Mouse (Mus musculus) stomach, embryonic 14.5 days (tissue): ENCODE results near the gene Espl1. TPM values are rescaled to one million over a fixed set of nuclear protein-coding genes. Genes with fewer than 3 reads are reported as not detected.
"Not testable (repeated sequence)": the region's sequence is repeated elsewhere in the genome, so short reads cannot be mapped to it uniquely, and the experiment has no call there.

Experiments used
- ATAC-seq: fragments of 200-750 bp; cut with Nextera tagmentation; 2 replicates; pipeline ENCODE4 v1.8.0; 2017; ENCODE audit warnings: low read depth, moderate TSS enrichment; ENCODE audit not compliant: insufficient number of reproducible peaks, insufficient read depth, low FRiP score
- H3K27ac ChIP-seq: fragments of 300-500 bp; sonication (generic); 2 replicates; pipeline ENCODE4 v1.5.1; 2014; ENCODE audit warnings: mild to moderate bottlenecking, low read length, moderate library complexity, mixed read lengths
- H3K27me3 ChIP-seq: fragments of 300-500 bp; sonication (generic); 2 replicates; pipeline ENCODE4 v1.6.1; 2014; ENCODE audit warnings: low read length, control low read depth, mixed read lengths; ENCODE audit not compliant: control insufficient read depth, insufficient read depth
- H3K36me3 ChIP-seq: fragments of 300-500 bp; sonication (generic); 2 replicates; pipeline ENCODE4 v1.6.1; 2014; ENCODE audit warnings: mild to moderate bottlenecking, control low read depth, low read length, moderate library complexity, mixed read lengths; ENCODE audit not compliant: control insufficient read depth, insufficient read depth
- H3K4me1 ChIP-seq: fragments of 300-500 bp; sonication (generic); 2 replicates; pipeline ENCODE4 v1.6.1; 2014; ENCODE audit warnings: low read length, control low read depth, mixed read lengths; ENCODE audit not compliant: control insufficient read depth, insufficient read depth
- H3K4me2 ChIP-seq: fragments of 300-500 bp; sonication (generic); replicated peaks from 2 replicates; pipeline ENCODE4 v1.6.1; 2014; ENCODE audit warnings: low read depth, low read length, control low read depth
- H3K4me3 ChIP-seq: fragments of 300-500 bp; sonication (generic); 2 replicates; pipeline ENCODE4 v1.5.1; 2014; ENCODE audit warnings: low read depth, low read length, control low read depth
- H3K9ac ChIP-seq: fragments of 300-500 bp; sonication (generic); replicated peaks from 2 replicates; pipeline ENCODE4 v1.6.1; 2014; ENCODE audit warnings: low read depth, mild to moderate bottlenecking, control low read depth, low read length, moderate library complexity, mixed read lengths
- H3K9me3 ChIP-seq: fragments of 300-500 bp; sonication (generic); 2 replicates; pipeline ENCODE4 v1.6.1; 2016; ENCODE audit warnings: low read depth, low read length, control low read depth; ENCODE audit not compliant: control insufficient read depth
- WGBS: fragments of 180-500 bp; shearing (Covaris S2); extraction: QIAGEN DNeasy Blood & Tissue Kit; methylation state at CpG from one replicate; pipeline ENCODE4 v1.1.7; 2014; 5-methylcytosine and 5-hydroxymethylcytosine counted together
- polyA plus RNA-seq: library from polyadenylated mRNA; unstranded; fragments of >200 nt; fragmentation: Nextera tagmentation; extraction: Ambion mirVana; gene quantifications from 2 replicates; pipeline ENCODE4 v1.2.1, GENCODE M21; 2014

Espl1 gene
- polyA plus RNA-seq, 1 experiment from 2014 or later = 25.4 TPM

DNA sequence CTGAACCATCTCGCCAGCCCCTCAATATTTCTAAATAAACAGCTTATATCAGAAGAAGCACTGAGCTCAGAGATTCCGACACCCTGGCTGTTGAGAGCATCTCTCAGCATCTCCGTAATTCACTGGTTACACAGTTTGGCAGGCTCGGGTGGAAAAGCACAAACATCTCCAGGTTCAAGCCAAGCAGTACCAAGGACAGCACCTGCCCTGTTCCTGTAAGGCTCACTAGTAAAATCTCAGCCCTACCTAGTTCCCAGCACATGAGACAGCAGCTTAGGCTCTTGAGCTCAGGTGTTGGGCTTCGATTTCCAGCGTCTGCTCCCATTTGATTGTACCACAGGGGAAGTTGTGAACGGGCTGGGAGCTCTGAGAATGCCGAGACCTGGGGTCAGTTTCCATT, 39.2 kb downstream of the Espl1 start:
- Histone ChIP-seq H3K4me3 (no peak overlapping the region), H3K27me3 (no peaks in the 10 kb centered on the region), H3K36me3 (peaks cover 48% of the 10 kb centered on the region), H3K9ac (no peak overlapping the region), H3K4me2 (no peak overlapping the region), H3K4me1 (peaks cover 14% of the 10 kb centered on the region), H3K9me3 (no peaks in the 10 kb centered on the region), H3K27ac (no peak overlapping the region)
- 86% methylated on average over 8 of the region's 8 CpGs for whole genome bisulfite sequencing
- ATAC-seq = no peak

DNA sequence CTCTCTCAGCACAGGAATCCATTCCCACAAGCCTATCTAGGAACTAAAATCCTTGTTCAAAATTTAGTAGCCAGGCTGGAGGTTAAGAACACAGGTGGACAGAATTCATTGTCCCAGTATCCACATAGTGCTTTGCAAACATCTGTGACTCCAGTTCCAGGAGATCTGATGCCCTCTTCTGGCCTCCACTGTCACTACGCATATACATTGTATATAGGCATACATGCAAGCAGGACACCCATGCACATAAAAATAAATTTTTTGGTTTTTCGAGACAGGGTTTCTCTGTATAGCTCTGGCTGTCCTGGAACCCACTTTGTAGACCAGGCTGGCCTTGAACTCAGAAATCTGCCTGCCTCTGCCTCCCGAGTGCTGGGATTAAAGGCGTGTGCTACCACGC, 39.9 kb downstream of the Espl1 start:
- not testable (repeated sequence) for H3K4me2 ChIP-seq, H3K4me3 ChIP-seq, ATAC-seq, H3K27me3 ChIP-seq, H3K27ac ChIP-seq, H3K9me3 ChIP-seq, H3K9ac ChIP-seq
- WGBS = 92% methylated on average over 5 of the region's 5 CpGs
- Histone ChIP-seq H3K4me1 (peaks cover 14% of the 10 kb centered on the region), H3K36me3 (peaks cover 49% of the 10 kb centered on the region)

GRCm38 (mm10) chr15:102336946-102337345, 40.9 kb downstream of the Espl1 start:
- Histone ChIP-seq H3K9ac (no peak overlapping the region), H3K27ac (no peak overlapping the region), H3K4me1 (peaks cover 13% of the 10 kb centered on the region), H3K4me3 (no peak overlapping the region), H3K9me3 (no peaks in the 10 kb centered on the region), H3K27me3 (no peaks in the 10 kb centered on the region), H3K36me3 (peaks cover 49% of the 10 kb centered on the region), H3K4me2 (no peak overlapping the region)
- 84% methylated on average over 4 of the region's 4 CpGs for WGBS
- no peak for ATAC-seq

DNA sequence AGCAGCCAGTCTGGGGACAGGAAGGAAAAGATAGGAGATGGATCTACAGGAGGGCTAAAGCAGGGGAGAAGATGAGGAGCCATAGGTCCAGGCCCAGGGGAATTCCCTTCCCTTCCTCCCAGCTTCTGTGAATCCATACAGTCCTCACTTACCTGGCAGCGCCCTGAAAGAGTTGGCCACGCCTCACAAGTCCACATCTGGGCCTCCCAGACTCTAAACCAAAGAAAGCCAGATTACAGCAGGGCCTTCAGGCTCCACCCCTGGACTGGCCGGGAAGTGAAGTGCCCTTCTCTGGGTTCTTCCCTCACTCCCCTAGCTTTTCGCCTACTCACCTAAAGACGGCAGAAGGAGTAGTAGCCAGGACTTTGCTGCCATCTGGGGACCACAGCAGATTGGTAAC, 43.5 kb downstream of the Espl1 start:
- ATAC-seq = 0 out of 2 replicates have a peak, but pooled peaks have one; percentile 23
- H3K9me3 ChIP-seq = no peaks in the 10 kb centered on the region
- no peaks in the 10 kb centered on the region for H3K4me1 ChIP-seq
- H3K4me3 ChIP-seq = no peak overlapping the region
- no peaks in the 10 kb centered on the region for H3K27me3 ChIP-seq
- WGBS = 57% methylated on average over 5 of the region's 5 CpGs
- no peak overlapping the region for H3K4me2 ChIP-seq
- H3K27ac ChIP-seq = no peak overlapping the region
- no peak overlapping the region for H3K9ac ChIP-seq
- peaks cover 48% of the 10 kb centered on the region for H3K36me3 ChIP-seq

DNA sequence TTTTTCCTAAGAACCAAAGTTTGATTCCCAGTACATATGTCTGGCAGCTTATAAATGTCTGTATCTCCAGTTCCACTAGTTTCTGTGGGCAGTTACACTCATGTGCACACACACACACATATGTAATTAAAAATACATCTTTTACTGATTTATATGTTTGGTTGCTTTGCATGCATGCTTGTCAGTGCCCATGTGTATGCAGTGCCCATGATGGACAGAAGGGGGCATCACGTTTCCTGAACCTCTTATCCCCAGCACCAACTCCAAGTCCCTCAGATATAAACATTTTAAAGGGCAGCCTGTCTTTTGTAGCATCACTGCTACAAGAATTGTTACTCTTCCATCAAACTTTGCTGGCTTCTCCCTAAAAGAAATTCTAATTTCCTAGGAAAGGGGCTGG, 45.5 kb downstream of the Espl1 start:
- ATAC-seq = no peak
- Histone ChIP-seq H3K9me3 (no peaks in the 10 kb centered on the region), H3K4me1 (no peaks in the 10 kb centered on the region), H3K9ac (no peak overlapping the region), H3K4me2 (no peak overlapping the region), H3K36me3 (peaks cover 45% of the 10 kb centered on the region), H3K27ac (no peak overlapping the region), H3K4me3 (no peak overlapping the region), H3K27me3 (no peaks in the 10 kb centered on the region)
- 22% methylated on average over 1 of the region's 1 CpGs for WGBS

DNA sequence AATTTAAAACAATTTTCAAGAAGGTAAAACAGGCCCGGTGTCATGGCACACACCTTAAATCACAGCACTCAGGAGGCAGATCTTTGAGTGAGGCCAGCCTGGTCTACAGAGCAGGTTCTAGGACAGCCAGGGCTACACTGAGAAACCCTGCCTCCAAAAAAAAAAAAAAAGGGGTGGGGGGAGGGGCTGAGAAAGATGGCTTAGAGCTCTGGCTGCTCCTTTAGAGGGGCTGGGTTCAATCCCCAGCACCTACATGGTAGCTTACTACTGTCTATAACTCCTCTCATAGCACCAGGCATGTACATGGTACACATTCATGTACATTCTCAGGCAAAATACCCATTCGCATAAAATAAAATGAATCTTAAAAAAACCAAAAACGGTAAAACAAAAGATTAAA, 48.4 kb downstream of the Espl1 start:
- H3K4me1 ChIP-seq = peaks cover under 1% of the 10 kb centered on the region; the same call in 1 of the 2 replicates
- H3K4me3 ChIP-seq = no peak overlapping the region
- H3K4me2 ChIP-seq = no peak overlapping the region
- peaks cover 25% of the 10 kb centered on the region for H3K36me3 ChIP-seq
- WGBS = 94% methylated on average over 3 of the region's 3 CpGs
- no peaks in the 10 kb centered on the region for H3K9me3 ChIP-seq
- ATAC-seq = no peak
- no peak overlapping the region for H3K9ac ChIP-seq
- H3K27me3 ChIP-seq = no peaks in the 10 kb centered on the region
- H3K27ac ChIP-seq = no peak overlapping the region

DNA sequence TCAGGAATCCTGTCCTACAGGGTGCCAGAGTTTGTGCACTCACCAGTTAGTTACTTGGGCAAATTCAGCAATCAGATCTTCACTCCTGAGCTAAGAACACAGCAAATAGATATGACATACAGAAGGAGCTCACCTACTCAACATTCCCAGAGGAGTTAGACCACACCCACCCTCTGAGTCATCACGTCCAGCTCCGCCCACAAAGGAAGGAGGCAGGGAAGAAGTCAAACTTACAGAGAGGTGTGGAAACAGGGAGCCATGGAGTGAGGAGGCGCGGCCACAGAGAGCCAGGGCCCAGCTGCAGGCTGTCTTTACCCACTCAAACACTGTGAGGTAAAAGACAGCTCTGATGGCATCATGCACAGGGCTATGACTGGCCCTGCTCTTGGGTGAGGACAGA, 50.4 kb downstream of the Espl1 start:
- 57% methylated on average over 4 of the region's 4 CpGs for WGBS
- no peak overlapping the region for H3K27ac ChIP-seq
- no peak overlapping the region for H3K9ac ChIP-seq
- ATAC-seq = no peak
- H3K4me1 ChIP-seq = peaks cover 10% of the 10 kb centered on the region; the same call in 1 of the 2 replicates
- H3K27me3 ChIP-seq = no peaks in the 10 kb centered on the region
- H3K9me3 ChIP-seq = no peaks in the 10 kb centered on the region
- no peak overlapping the region for H3K4me3 ChIP-seq
- peaks cover 19% of the 10 kb centered on the region for H3K36me3 ChIP-seq
- no peak overlapping the region for H3K4me2 ChIP-seq

DNA sequence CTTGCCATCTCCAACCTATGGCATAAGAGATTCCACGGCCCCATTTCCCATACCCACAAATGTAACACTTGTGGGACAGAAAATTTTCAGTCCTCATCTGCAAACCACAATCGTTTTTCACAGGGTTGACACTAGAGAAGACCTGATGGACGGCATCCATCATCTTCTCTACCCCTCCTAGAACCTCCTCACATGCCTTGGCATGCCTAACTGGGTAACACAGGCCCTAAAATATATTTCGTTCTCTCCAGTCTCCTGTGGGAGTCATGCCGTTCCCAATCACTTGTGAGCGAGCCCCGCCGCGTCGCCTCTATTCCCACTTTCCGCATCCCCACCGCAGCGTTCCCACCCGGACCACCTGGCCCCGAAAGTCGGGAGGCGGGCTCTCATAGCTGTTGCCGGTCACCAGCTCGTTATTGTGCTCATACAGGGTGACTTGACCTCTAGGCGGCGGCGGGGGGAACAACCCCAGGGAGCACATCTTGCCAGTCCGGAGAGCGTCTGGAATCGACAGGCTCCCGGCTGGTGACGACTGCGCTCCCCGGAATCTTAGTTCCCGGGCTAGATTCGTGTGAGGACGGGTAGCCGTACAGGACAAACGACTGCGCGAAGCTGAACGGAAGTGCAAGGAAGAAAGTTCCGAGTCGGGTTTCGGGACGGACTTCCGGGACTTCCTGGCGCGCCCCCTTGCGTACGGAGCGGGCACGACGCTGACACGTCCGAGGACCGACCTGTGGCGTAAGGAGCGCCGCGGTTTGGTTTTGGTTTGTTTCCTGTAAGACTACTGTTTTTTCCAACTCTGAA, 54.3 kb downstream of the Espl1 start, which contains the start of gene Aaas:
TSS of gene Aaas (minus strand) at position 634 of the 804 bp plus-strand sequence.
- Histone ChIP-seq H3K36me3 (peaks cover 11% of the 10 kb centered on the region), H3K27me3 (no peaks in the 10 kb centered on the region), H3K4me2 (peak within 1 kb of the TSS; percentile 88), H3K4me1 (peaks cover 10% of the 10 kb centered on the region; the same call in 1 of the 2 replicates), H3K9ac (peak within 1 kb of the TSS; percentile 82), H3K9me3 (no peaks in the 10 kb centered on the region), H3K4me3 (peak within 1 kb of the TSS; percentile 83), H3K27ac (peak within 1 kb of the TSS; percentile 71)
- under 1% methylated on average over 56 of the region's 56 CpGs for WGBS
- ATAC-seq = peak; percentile 85
